Mouse (Mus musculus) liver, embryonic 14.5 days (tissue): Measurements from ENCODE around the gene Rab35.

Experiments used
- CTCF ChIP-seq: IDR thresholded peaks from 2 replicates; pipeline ENCODE4 v1.5.1; 2016; ENCODE audit warnings: antibody characterized with exemption, low read depth, control low read depth
- EP300 ChIP-seq: IDR thresholded peaks from 2 replicates; pipeline ENCODE4 v1.6.1; 2016; ENCODE audit warnings: antibody characterized with exemption, low read depth

DNA sequence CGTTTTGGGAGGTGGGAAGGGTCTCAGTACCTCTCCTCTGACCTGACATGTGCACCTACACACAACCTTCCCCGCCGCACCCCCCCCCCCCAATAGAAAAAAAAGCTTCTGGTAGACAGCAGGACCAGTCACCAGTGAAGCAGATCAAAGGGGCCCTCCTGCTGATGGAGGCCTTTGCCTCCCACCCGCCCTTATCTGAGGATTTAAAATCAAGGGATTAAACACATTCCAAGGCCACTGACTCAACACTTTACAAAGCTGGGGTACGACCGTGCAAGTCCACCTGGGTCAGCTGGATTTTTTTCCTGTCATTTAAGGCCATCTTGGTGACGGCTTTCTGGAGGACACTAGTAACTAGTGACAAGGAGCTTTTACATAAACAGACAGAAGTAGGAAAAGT is 36.2 kb downstream of the Rab35 start:
- TF ChIP-seq EP300, result no peak
- no peak for TF ChIP-seq CTCF
